Mouse (Mus musculus): ENCODE results near the gene Khnyn.

GRCm38 (mm10) chr14:55862970-55863369 lies 21.8 kb upstream of the Khnyn start:
- no peak for TF ChIP-seq POLR2A (IDR thresholded peaks at IDR 0.05; ENCODE audit: borderline replicate concordance, extremely low read depth, low read depth, low read length)
- no peak for TF ChIP-seq CTCF (IDR thresholded peaks at IDR 0.05; ENCODE audit: insufficient read depth, low read length)

Data from lung, adult 2 months (tissue).